Mouse (Mus musculus): Measurements from ENCODE around the gene Map3k13. TPM values are rescaled to one million over a fixed set of nuclear protein-coding genes. Genes with fewer than 3 reads are reported as not detected.

Gene Map3k13
- polyA plus RNA-seq, 1 experiment from 2014 or later = 1.7 TPM

- Histone ChIP-seq H3K27ac (ENCODE audit: low read depth) (no peak overlapping the region), H3K4me1 (replicated peaks; ENCODE audit: control insufficient read depth, insufficient read depth, low read length) (no peaks in the 10 kb centered on the region; the same call in 1 of the 2 replicates), H3K9ac (ENCODE audit: low read length) (no peak overlapping the region), H3K4me2 (ENCODE audit: low read length) (no peak overlapping the region), H3K4me3 (ENCODE audit: low read depth, low read length) (no peak overlapping the region), H3K27me3 (replicated peaks; ENCODE audit: control insufficient read depth, insufficient read depth, low read length) (no peaks in the 10 kb centered on the region), H3K36me3 (ENCODE audit: control insufficient read depth, insufficient read depth, low read length) (no peaks in the 10 kb centered on the region), H3K9me3 (ENCODE audit: control insufficient read depth, low read length) (no peaks in the 10 kb centered on the region)
- 85% methylated on average over 4 of the region's 4 CpGs for WGBS
- DNase-seq (ENCODE audit: low spot score) (no peak), ATAC-seq (replicated peaks; ENCODE audit: low FRiP score, low TSS enrichment, low read depth) (no peak)
These were observed 54.7 kb downstream of the Map3k13 start for GRCm38 (mm10) chr16:21848847-21849246.

- Histone ChIP-seq H3K4me3 (ENCODE audit: low read depth, low read length) (no peak overlapping the region), H3K27ac (ENCODE audit: low read depth) (no peak overlapping the region), H3K27me3 (replicated peaks; ENCODE audit: control insufficient read depth, insufficient read depth, low read length) (no peaks in the 10 kb centered on the region), H3K4me2 (ENCODE audit: low read length) (no peak overlapping the region), H3K9ac (ENCODE audit: low read length) (no peak overlapping the region), H3K9me3 (ENCODE audit: control insufficient read depth, low read length) (no peaks in the 10 kb centered on the region), H3K4me1 (replicated peaks; ENCODE audit: control insufficient read depth, insufficient read depth, low read length) (no peaks in the 10 kb centered on the region; the same call in 1 of the 2 replicates), H3K36me3 (ENCODE audit: control insufficient read depth, insufficient read depth, low read length) (no peaks in the 10 kb centered on the region)
- 92% methylated on average over 7 of the region's 7 CpGs for WGBS
- no peak for ATAC-seq (replicated peaks; ENCODE audit: low FRiP score, low TSS enrichment, low read depth)
- no peak for DNase-seq (ENCODE audit: low spot score)
These were observed 58.2 kb downstream of the Map3k13 start for GRCm38 (mm10) chr16:21852374-21852773.

GRCm38 (mm10) chr16:21853446-21853941, 59.3 kb downstream of the Map3k13 start:
- Histone ChIP-seq H3K9me3 (ENCODE audit: control insufficient read depth, low read length) (no peaks in the 10 kb centered on the region), H3K27me3 (replicated peaks; ENCODE audit: control insufficient read depth, insufficient read depth, low read length) (no peaks in the 10 kb centered on the region), H3K27ac (ENCODE audit: low read depth) (no peak overlapping the region), H3K4me1 (replicated peaks; ENCODE audit: control insufficient read depth, insufficient read depth, low read length) (no peaks in the 10 kb centered on the region; the same call in 1 of the 2 replicates), H3K36me3 (ENCODE audit: control insufficient read depth, insufficient read depth, low read length) (no peaks in the 10 kb centered on the region), H3K4me3 (ENCODE audit: low read depth, low read length) (no peak overlapping the region), H3K9ac (ENCODE audit: low read length) (no peak overlapping the region), H3K4me2 (ENCODE audit: low read length) (no peak overlapping the region)
- WGBS = 56% methylated on average over 7 of the region's 7 CpGs
- DNase-seq (ENCODE audit: low spot score) = no peak
- no peak for ATAC-seq (replicated peaks; ENCODE audit: low FRiP score, low TSS enrichment, low read depth)

GRCm38 (mm10) chr16:21854589-21855284, 60.6 kb downstream of the Map3k13 start:
- H3K27ac ChIP-seq (ENCODE audit: low read depth) = no peak overlapping the region
- no peak overlapping the region for H3K4me3 ChIP-seq (ENCODE audit: low read depth, low read length)
- ATAC-seq (replicated peaks; ENCODE audit: low FRiP score, low TSS enrichment, low read depth) (no peak), DNase-seq (ENCODE audit: low spot score) (no peak)
- H3K36me3 ChIP-seq (ENCODE audit: control insufficient read depth, insufficient read depth, low read length) = no peaks in the 10 kb centered on the region
- 89% methylated on average over 5 of the region's 5 CpGs for WGBS
- no peak overlapping the region for H3K9ac ChIP-seq (ENCODE audit: low read length)
- H3K9me3 ChIP-seq (ENCODE audit: control insufficient read depth, low read length) = no peaks in the 10 kb centered on the region
- no peaks in the 10 kb centered on the region for H3K27me3 ChIP-seq (replicated peaks; ENCODE audit: control insufficient read depth, insufficient read depth, low read length)
- H3K4me2 ChIP-seq (ENCODE audit: low read length) = no peak overlapping the region
- no peaks in the 10 kb centered on the region; the same call in 1 of the 2 replicates for H3K4me1 ChIP-seq (replicated peaks; ENCODE audit: control insufficient read depth, insufficient read depth, low read length)

GRCm38 (mm10) chr16:21856134-21856533, 62.0 kb downstream of the Map3k13 start:
- H3K36me3 ChIP-seq (ENCODE audit: control insufficient read depth, insufficient read depth, low read length) = no peaks in the 10 kb centered on the region
- H3K9ac ChIP-seq (ENCODE audit: low read length) = no peak overlapping the region
- H3K9me3 ChIP-seq (ENCODE audit: control insufficient read depth, low read length) = no peaks in the 10 kb centered on the region
- no peak overlapping the region for H3K27ac ChIP-seq (ENCODE audit: low read depth)
- no peak for DNase-seq (ENCODE audit: low spot score)
- H3K4me3 ChIP-seq (ENCODE audit: low read depth, low read length) = no peak overlapping the region
- WGBS = 79% methylated on average over 5 of the region's 5 CpGs
- no peaks in the 10 kb centered on the region; the same call in 1 of the 2 replicates for H3K4me1 ChIP-seq (replicated peaks; ENCODE audit: control insufficient read depth, insufficient read depth, low read length)
- ATAC-seq (replicated peaks; ENCODE audit: low FRiP score, low TSS enrichment, low read depth) = no peak
- no peak overlapping the region for H3K4me2 ChIP-seq (ENCODE audit: low read length)
- H3K27me3 ChIP-seq (replicated peaks; ENCODE audit: control insufficient read depth, insufficient read depth, low read length) = no peaks in the 10 kb centered on the region

GRCm38 (mm10) chr16:21857126-21857644, 63.0 kb downstream of the Map3k13 start:
- Histone ChIP-seq H3K4me2 (ENCODE audit: low read length) (no peak overlapping the region), H3K36me3 (ENCODE audit: control insufficient read depth, insufficient read depth, low read length) (no peaks in the 10 kb centered on the region), H3K27ac (ENCODE audit: low read depth) (no peak overlapping the region), H3K9ac (ENCODE audit: low read length) (no peak overlapping the region), H3K4me1 (replicated peaks; ENCODE audit: control insufficient read depth, insufficient read depth, low read length) (no peaks in the 10 kb centered on the region; the same call in 1 of the 2 replicates), H3K4me3 (ENCODE audit: low read depth, low read length) (no peak overlapping the region), H3K9me3 (ENCODE audit: control insufficient read depth, low read length) (no peaks in the 10 kb centered on the region), H3K27me3 (replicated peaks; ENCODE audit: control insufficient read depth, insufficient read depth, low read length) (no peaks in the 10 kb centered on the region)
- no peak for ATAC-seq (replicated peaks; ENCODE audit: low FRiP score, low TSS enrichment, low read depth)
- 56% methylated on average over 4 of the region's 4 CpGs for WGBS
- DNase-seq (ENCODE audit: low spot score) = no peak

- 75% methylated on average over 6 of the region's 6 CpGs for WGBS
- no peak for ATAC-seq (replicated peaks; ENCODE audit: low FRiP score, low TSS enrichment, low read depth)
- H3K4me2 ChIP-seq (ENCODE audit: low read length) = no peak overlapping the region
These were observed 64.0 kb downstream of the Map3k13 start for GRCm38 (mm10) chr16:21858163-21858562.

GRCm38 (mm10) chr16:21858882-21859281, 64.7 kb downstream of the Map3k13 start:
- no peaks in the 10 kb centered on the region for H3K27me3 ChIP-seq (replicated peaks; ENCODE audit: control insufficient read depth, insufficient read depth, low read length)
- H3K4me2 ChIP-seq (ENCODE audit: low read length) = no peak overlapping the region
- H3K27ac ChIP-seq (ENCODE audit: low read depth) = no peak overlapping the region
- ATAC-seq (replicated peaks; ENCODE audit: low FRiP score, low TSS enrichment, low read depth) (no peak), DNase-seq (ENCODE audit: low spot score) (no peak)
- 80% methylated on average over 8 of the region's 8 CpGs for WGBS
- H3K9me3 ChIP-seq (ENCODE audit: control insufficient read depth, low read length) = no peaks in the 10 kb centered on the region
- no peak overlapping the region for H3K9ac ChIP-seq (ENCODE audit: low read length)
- H3K36me3 ChIP-seq (ENCODE audit: control insufficient read depth, insufficient read depth, low read length) = no peaks in the 10 kb centered on the region
- H3K4me1 ChIP-seq (replicated peaks; ENCODE audit: control insufficient read depth, insufficient read depth, low read length) = no peaks in the 10 kb centered on the region
- no peak overlapping the region for H3K4me3 ChIP-seq (ENCODE audit: low read depth, low read length)

More at GRCm38 (mm10) chr16:21858163-21858562, 64.0 kb downstream of the Map3k13 start:
- no peaks in the 10 kb centered on the region; the same call in 1 of the 2 replicates for H3K4me1 ChIP-seq (replicated peaks; ENCODE audit: control insufficient read depth, insufficient read depth, low read length)
- H3K9me3 ChIP-seq (ENCODE audit: control insufficient read depth, low read length) = no peaks in the 10 kb centered on the region
- H3K9ac ChIP-seq (ENCODE audit: low read length) = no peak overlapping the region
- no peak overlapping the region for H3K27ac ChIP-seq (ENCODE audit: low read depth)
- H3K27me3 ChIP-seq (replicated peaks; ENCODE audit: control insufficient read depth, insufficient read depth, low read length) = no peaks in the 10 kb centered on the region
- no peak overlapping the region for H3K4me3 ChIP-seq (ENCODE audit: low read depth, low read length)
- H3K36me3 ChIP-seq (ENCODE audit: control insufficient read depth, insufficient read depth, low read length) = no peaks in the 10 kb centered on the region
- DNase-seq (ENCODE audit: low spot score) = no peak
